Mouse (Mus musculus): ENCODE measurements around the gene Cebpzos.

Gene Cebpzos

GRCm38 (mm10) chr17:78916369-78916813 lies at the start of gene Cebpzos:
TSS of gene Cebpzos (plus strand) at chr17:78916500.
- peak; percentile 90 to 95 for DNase-seq (ENCODE audit: low spot score in 2 of 2)

GRCm38 (mm10) chr17:78873886-78874285 lies 42.4 kb upstream of the Cebpzos start:
- no peak for DNase-seq (ENCODE audit: low spot score in 2 of 2)

- DNase-seq (ENCODE audit: low spot score in 2 of 2), result no peak
Observed at GRCm38 (mm10) chr17:78881878-78882304, 34.4 kb upstream of the Cebpzos start.

GRCm38 (mm10) chr17:78882401-78883112 lies 33.7 kb upstream of the Cebpzos start, which contains the start of gene Eif2ak2:
TSS of gene Eif2ak2 (minus strand) at chr17:78882573.
- DNase-seq (ENCODE audit: low spot score in 2 of 2), result peak; percentile 82 to 89

- DNase-seq (ENCODE audit: low spot score in 2 of 2), result no peak
Observed at GRCm38 (mm10) chr17:78883291-78883690, 33.0 kb upstream of the Cebpzos start.

- DNase-seq (ENCODE audit: low spot score in 2 of 2), result no peak
Observed at GRCm38 (mm10) chr17:78885286-78886065, 30.8 kb upstream of the Cebpzos start.

GRCm38 (mm10) chr17:78888554-78888953 lies 27.7 kb upstream of the Cebpzos start:
- no peak for DNase-seq (ENCODE audit: low spot score in 2 of 2)

GRCm38 (mm10) chr17:78889184-78889583 lies 27.1 kb upstream of the Cebpzos start:
- DNase-seq (ENCODE audit: low spot score in 2 of 2), result no peak

- no peak for DNase-seq (ENCODE audit: low spot score in 2 of 2)
Observed at GRCm38 (mm10) chr17:78891020-78891419, 25.3 kb upstream of the Cebpzos start.

- DNase-seq (ENCODE audit: low spot score in 2 of 2), result no peak
Observed at GRCm38 (mm10) chr17:78894991-78895390, 21.3 kb upstream of the Cebpzos start.

GRCm38 (mm10) chr17:78895394-78895793 lies 20.9 kb upstream of the Cebpzos start:
- no peak for DNase-seq (ENCODE audit: low spot score in 2 of 2)

- DNase-seq (ENCODE audit: low spot score in 2 of 2), result no peak
Observed at GRCm38 (mm10) chr17:78903158-78903557, 13.1 kb upstream of the Cebpzos start.

GRCm38 (mm10) chr17:78906892-78907291 lies 9.4 kb upstream of the Cebpzos start, which contains the start of gene Sult6b1:
TSS of gene Sult6b1 (minus strand) at chr17:78906992.
- no peak for DNase-seq (ENCODE audit: low spot score in 2 of 2)

GRCm38 (mm10) chr17:78909374-78909773 lies 6.9 kb upstream of the Cebpzos start:
- no peak for DNase-seq (ENCODE audit: low spot score in 2 of 2)

- DNase-seq (ENCODE audit: low spot score in 2 of 2), result peak in 1 of 2 experiments; percentile 36
Observed at GRCm38 (mm10) chr17:78912861-78913281, 3.4 kb upstream of the Cebpzos start.

- DNase-seq (ENCODE audit: low spot score in 2 of 2), result no peak
Observed at GRCm38 (mm10) chr17:78913921-78914320, 2.4 kb upstream of the Cebpzos start.

GRCm38 (mm10) chr17:78915772-78916171 lies 528 bp upstream of the Cebpzos start:
- DNase-seq (ENCODE audit: low spot score in 2 of 2), result no peak

- DNase-seq (ENCODE audit: low spot score in 2 of 2), result no peak
Observed at GRCm38 (mm10) chr17:78916899-78917298, 599 bp downstream of the Cebpzos start.

- no peak for DNase-seq (ENCODE audit: low spot score in 2 of 2)
Observed at GRCm38 (mm10) chr17:78917696-78918095, 1.4 kb downstream of the Cebpzos start.

GRCm38 (mm10) chr17:78935857-78936256 lies 19.6 kb downstream of the Cebpzos start:
- no peak for DNase-seq (ENCODE audit: low spot score in 2 of 2)

- peak; percentile 95 to 96 for DNase-seq (ENCODE audit: low spot score in 2 of 2)
Observed at GRCm38 (mm10) chr17:78936466-78937228, 20.3 kb downstream of the Cebpzos start, which contains the start of the genes Cebpz and Ndufaf7. TSS of gene Cebpz (minus strand) at chr17:78937066. TSS of gene Ndufaf7 (plus strand) at chr17:78937136.
